Mouse (Mus musculus) embryonic fibroblast, embryonic 13.5 days (primary cell): ENCODE measurements around the gene Lcmt1.

Experiments used
- CTCF ChIP-seq: IDR thresholded peaks from 2 replicates; pipeline ENCODE4 v1.5.1; 2011; ENCODE audit warnings: mild to moderate bottlenecking, control low read depth, low read length, moderate library complexity, borderline replicate concordance; ENCODE audit not compliant: insufficient read depth
- POLR2A ChIP-seq: IDR thresholded peaks from 2 replicates; pipeline ENCODE4 v1.6.1; 2011; ENCODE audit warnings: low read depth, mild to moderate bottlenecking, control low read depth, low read length, moderate library complexity

- no peak for TF ChIP-seq POLR2A
- TF ChIP-seq CTCF, result no peak
These were observed 94.0 kb downstream of the Lcmt1 start for GRCm38 (mm10) chr7:123463569-123463968.
